Mouse (Mus musculus): ENCODE measurements around the gene Lemd1. TPM values are rescaled to one million over a fixed set of nuclear protein-coding genes. Genes with fewer than 3 reads are reported as not detected.
"Not testable (repeated sequence)": the region's sequence is repeated elsewhere in the genome, so short reads cannot be mapped to it uniquely, and the experiment has no call there.

The Lemd1 gene
- polyA plus RNA-seq, 1 experiment from 2014 or later, result not detected

GRCm38 (mm10) chr1:132271237-132271636, 80.0 kb downstream of the Lemd1 start:
- WGBS, result 67% methylated on average over 3 of the region's 3 CpGs
- Histone ChIP-seq H3K4me3 (ENCODE audit: low read depth, low read length) (no peak overlapping the region), H3K27me3 (replicated peaks; ENCODE audit: insufficient read depth, low read length) (no peaks in the 10 kb centered on the region), H3K4me1 (ENCODE audit: insufficient read depth, low read depth, low read length) (peaks cover 4% of the 10 kb centered on the region; the same call in 1 of the 2 replicates), H3K9ac (replicated peaks; ENCODE audit: low read depth) (no peak overlapping the region), H3K27ac (ENCODE audit: low read length) (no peak overlapping the region), H3K9me3 (ENCODE audit: low read length) (no peaks in the 10 kb centered on the region), H3K36me3 (ENCODE audit: insufficient read depth, low read length) (no peaks in the 10 kb centered on the region), H3K4me2 (replicated peaks; ENCODE audit: low read depth, low read length) (no peak overlapping the region)
- TF ChIP-seq EP300 (IDR thresholded peaks at IDR 0.05), result no peak
- no peak for TF ChIP-seq CTCF (IDR thresholded peaks at IDR 0.05)
- ATAC-seq, result no peak
- no peak for DNase-seq (ENCODE audit: low spot score)

GRCm38 (mm10) chr1:132276694-132277093, 85.5 kb downstream of the Lemd1 start:
- no peaks in the 10 kb centered on the region for H3K9me3 ChIP-seq (ENCODE audit: low read length)
- no peak for ATAC-seq
- no peak for TF ChIP-seq CTCF (IDR thresholded peaks at IDR 0.05)
- no peak for TF ChIP-seq EP300 (IDR thresholded peaks at IDR 0.05)
- H3K27me3 ChIP-seq (replicated peaks; ENCODE audit: insufficient read depth, low read length), result no peaks in the 10 kb centered on the region
- H3K36me3 ChIP-seq (ENCODE audit: insufficient read depth, low read length), result no peaks in the 10 kb centered on the region
- H3K9ac ChIP-seq (replicated peaks; ENCODE audit: low read depth), result no peak overlapping the region
- no peak overlapping the region for H3K27ac ChIP-seq (ENCODE audit: low read length)
- 41% methylated on average over 3 of the region's 3 CpGs for WGBS
- no peak overlapping the region for H3K4me2 ChIP-seq (replicated peaks; ENCODE audit: low read depth, low read length)
- DNase-seq (ENCODE audit: low spot score), result no peak
- H3K4me3 ChIP-seq (ENCODE audit: low read depth, low read length), result no peak overlapping the region
- H3K4me1 ChIP-seq (ENCODE audit: insufficient read depth, low read depth, low read length), result no peaks in the 10 kb centered on the region

GRCm38 (mm10) chr1:132277124-132277523, 85.9 kb downstream of the Lemd1 start:
- no peak for ATAC-seq
- DNase-seq (ENCODE audit: low spot score), result no peak
- Histone ChIP-seq H3K27ac (ENCODE audit: low read length) (no peak overlapping the region), H3K9ac (replicated peaks; ENCODE audit: low read depth) (no peak overlapping the region), H3K27me3 (replicated peaks; ENCODE audit: insufficient read depth, low read length) (no peaks in the 10 kb centered on the region), H3K4me1 (ENCODE audit: insufficient read depth, low read depth, low read length) (no peaks in the 10 kb centered on the region), H3K9me3 (ENCODE audit: low read length) (no peaks in the 10 kb centered on the region), H3K4me3 (ENCODE audit: low read depth, low read length) (no peak overlapping the region), H3K36me3 (ENCODE audit: insufficient read depth, low read length) (no peaks in the 10 kb centered on the region), H3K4me2 (replicated peaks; ENCODE audit: low read depth, low read length) (no peak overlapping the region)
- WGBS, result 47% methylated on average over 6 of the region's 6 CpGs
- TF ChIP-seq CTCF (IDR thresholded peaks at IDR 0.05) (no peak), EP300 (IDR thresholded peaks at IDR 0.05) (no peak)

GRCm38 (mm10) chr1:132280636-132281035, 89.4 kb downstream of the Lemd1 start:
- not testable (repeated sequence) for DNase-seq (ENCODE audit: low spot score); H3K36me3 ChIP-seq (ENCODE audit: insufficient read depth, low read length); H3K27me3 ChIP-seq (replicated peaks; ENCODE audit: insufficient read depth, low read length); H3K4me2 ChIP-seq (replicated peaks; ENCODE audit: low read depth, low read length); ATAC-seq; H3K27ac ChIP-seq (ENCODE audit: low read length); H3K9me3 ChIP-seq (ENCODE audit: low read length); H3K4me1 ChIP-seq (ENCODE audit: insufficient read depth, low read depth, low read length); H3K4me3 ChIP-seq (ENCODE audit: low read depth, low read length); H3K9ac ChIP-seq (replicated peaks; ENCODE audit: low read depth)
- 55% methylated on average over 6 of the region's 6 CpGs for WGBS

- Histone ChIP-seq H3K27me3 (replicated peaks; ENCODE audit: insufficient read depth, low read length) (no peaks in the 10 kb centered on the region), H3K4me2 (replicated peaks; ENCODE audit: low read depth, low read length) (no peak overlapping the region), H3K4me3 (ENCODE audit: low read depth, low read length) (no peak overlapping the region), H3K9me3 (ENCODE audit: low read length) (no peaks in the 10 kb centered on the region), H3K4me1 (ENCODE audit: insufficient read depth, low read depth, low read length) (no peaks in the 10 kb centered on the region), H3K27ac (ENCODE audit: low read length) (no peak overlapping the region), H3K36me3 (ENCODE audit: insufficient read depth, low read length) (no peaks in the 10 kb centered on the region), H3K9ac (replicated peaks; ENCODE audit: low read depth) (no peak overlapping the region)
- no peak for TF ChIP-seq EP300 (IDR thresholded peaks at IDR 0.05)
- no peak for TF ChIP-seq CTCF (IDR thresholded peaks at IDR 0.05)
- WGBS, result 44% methylated on average over 8 of the region's 8 CpGs
- DNase-seq (ENCODE audit: low spot score), result no peak
- ATAC-seq, result no peak
These were observed 90.4 kb downstream of the Lemd1 start for GRCm38 (mm10) chr1:132281523-132282176.

GRCm38 (mm10) chr1:132282177-132282536, 90.9 kb downstream of the Lemd1 start:
- Histone ChIP-seq H3K4me2 (replicated peaks; ENCODE audit: low read depth, low read length) (no peak overlapping the region), H3K4me1 (ENCODE audit: insufficient read depth, low read depth, low read length) (no peaks in the 10 kb centered on the region), H3K36me3 (ENCODE audit: insufficient read depth, low read length) (no peaks in the 10 kb centered on the region), H3K4me3 (ENCODE audit: low read depth, low read length) (no peak overlapping the region), H3K9ac (replicated peaks; ENCODE audit: low read depth) (no peak overlapping the region), H3K9me3 (ENCODE audit: low read length) (no peaks in the 10 kb centered on the region), H3K27me3 (replicated peaks; ENCODE audit: insufficient read depth, low read length) (no peaks in the 10 kb centered on the region), H3K27ac (ENCODE audit: low read length) (no peak overlapping the region)
- ATAC-seq, result no peak
- WGBS, result 95% methylated on average over 2 of the region's 2 CpGs
- no peak for DNase-seq (ENCODE audit: low spot score)
- no peak for TF ChIP-seq EP300 (IDR thresholded peaks at IDR 0.05)
- TF ChIP-seq CTCF (IDR thresholded peaks at IDR 0.05), result no peak

- no peaks in the 10 kb centered on the region for H3K9me3 ChIP-seq (ENCODE audit: low read length)
- H3K4me3 ChIP-seq (ENCODE audit: low read depth, low read length), result no peak overlapping the region
- DNase-seq (ENCODE audit: low spot score) (no peak), ATAC-seq (no peak)
- TF ChIP-seq EP300 (IDR thresholded peaks at IDR 0.05), result no peak
- no peak for TF ChIP-seq CTCF (IDR thresholded peaks at IDR 0.05)
- 79% methylated on average over 13 of the region's 13 CpGs for WGBS
- H3K27ac ChIP-seq (ENCODE audit: low read length), result no peak overlapping the region
- no peaks in the 10 kb centered on the region for H3K27me3 ChIP-seq (replicated peaks; ENCODE audit: insufficient read depth, low read length)
- H3K9ac ChIP-seq (replicated peaks; ENCODE audit: low read depth), result no peak overlapping the region
- H3K4me1 ChIP-seq (ENCODE audit: insufficient read depth, low read depth, low read length), result no peaks in the 10 kb centered on the region
- no peak overlapping the region for H3K4me2 ChIP-seq (replicated peaks; ENCODE audit: low read depth, low read length)
- no peaks in the 10 kb centered on the region for H3K36me3 ChIP-seq (ENCODE audit: insufficient read depth, low read length)
These were observed 91.8 kb downstream of the Lemd1 start for GRCm38 (mm10) chr1:132283018-132283417.

Data from lung, postnatal 0 days (tissue).